Mouse (Mus musculus) T-helper 2 cell (primary cell): Measurements from ENCODE around the gene Ccdc184.

Experiments
- in situ Hi-C: fragments of 300-600 bp; cut with MboI, MseI; formaldehyde crosslinking; loops from one replicate; pipeline ENCODE4 v1.15.1; 2025; ENCODE audit warnings: high pct_unique_total_duplicates

The Ccdc184 gene

DNA sequence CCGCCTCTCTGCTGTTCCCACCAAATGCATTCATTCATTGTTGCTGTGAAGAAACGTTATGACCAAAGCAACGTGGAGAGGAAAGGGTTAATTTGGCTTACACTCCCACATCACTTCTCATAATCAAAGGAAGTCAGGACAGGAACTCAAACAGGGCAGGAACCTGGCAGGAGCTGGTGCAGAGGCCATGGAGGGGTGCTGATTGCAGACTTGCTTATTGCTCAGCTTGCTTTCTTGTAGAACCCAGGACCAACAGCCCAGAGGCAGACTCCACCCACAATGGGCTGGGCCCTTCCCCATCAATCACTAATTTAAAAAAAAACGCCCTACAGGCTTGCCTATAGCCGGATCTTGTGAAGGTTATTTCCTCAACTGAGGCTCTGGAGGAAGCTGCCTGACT is 47.2 kb downstream of the Ccdc184 start:
- in situ Hi-C loops: loop anchor here (10.0 kb wide), 1 partner anchor 1541 kb away; no protein-coding TSS in a partner anchor
